Mouse (Mus musculus) A20 (cell line): Measurements from ENCODE around the gene Ggt6.

Experiments
- DNase-seq: peaks from one replicate; pipeline ENCODE4 v3.0.0-alpha.2; 2011; ENCODE audit warnings: low read depth, low spot score

Ggt6 gene

GRCm38 (mm10) chr11:72434963-72435693 is at the start of gene Ggt6:
TSS of gene Ggt6 (plus strand) at chr11:72435526.
- no peak for DNase-seq

GRCm38 (mm10) chr11:72388113-72388529 is 47.2 kb upstream of the Ggt6 start:
- DNase-seq, result no peak

GRCm38 (mm10) chr11:72389407-72390142 is 45.8 kb upstream of the Ggt6 start:
- no peak for DNase-seq

- DNase-seq, result no peak
Measured at GRCm38 (mm10) chr11:72391181-72391580, 44.1 kb upstream of the Ggt6 start.

- no peak for DNase-seq
Measured at GRCm38 (mm10) chr11:72393243-72393642, 42.1 kb upstream of the Ggt6 start.

DNA sequence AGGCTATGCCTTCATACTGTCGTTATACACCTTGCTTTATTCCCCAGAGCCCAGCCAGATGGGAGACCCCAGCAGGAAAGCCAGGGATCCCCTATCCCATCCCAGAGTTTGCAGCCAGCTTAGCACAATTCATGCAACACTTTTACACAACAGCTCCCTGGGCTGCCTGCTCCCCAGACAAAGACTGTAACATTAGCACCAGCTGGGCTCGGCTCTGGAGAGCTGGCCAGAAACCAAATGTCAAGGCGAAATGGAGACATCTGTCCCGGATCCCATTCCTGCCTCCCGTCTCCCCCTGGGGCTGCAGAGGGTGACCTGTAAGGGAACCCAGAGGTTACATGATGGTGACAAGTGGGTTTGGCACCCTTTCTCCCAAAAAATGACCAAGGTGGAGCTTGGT is 41.7 kb upstream of the Ggt6 start:
- no peak for DNase-seq

- no peak for DNase-seq
Measured at GRCm38 (mm10) chr11:72394694-72395093, 40.6 kb upstream of the Ggt6 start.

DNA sequence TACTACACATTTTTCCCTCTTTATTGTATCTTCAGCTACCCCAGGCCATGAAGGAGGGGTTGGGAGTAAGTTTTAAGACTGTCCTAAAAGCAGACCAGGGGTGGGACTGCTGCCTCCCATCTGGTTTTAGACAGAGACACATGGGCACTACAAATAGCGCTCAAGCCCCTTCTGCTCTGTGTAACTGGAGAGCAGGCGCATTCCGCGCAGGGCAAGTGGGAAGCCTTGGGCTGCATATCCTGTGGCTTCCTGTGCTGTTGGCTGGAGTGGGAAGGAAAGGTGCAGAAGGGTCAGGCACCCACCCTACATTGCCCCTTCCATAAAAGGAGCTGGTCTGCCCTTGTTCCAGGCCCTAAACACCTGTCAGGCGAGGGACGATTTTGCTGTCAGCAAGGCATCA is 39.7 kb upstream of the Ggt6 start:
- DNase-seq, result no peak

GRCm38 (mm10) chr11:72396621-72397020 is 38.7 kb upstream of the Ggt6 start:
- no peak for DNase-seq

GRCm38 (mm10) chr11:72397072-72397471 is 38.3 kb upstream of the Ggt6 start:
- DNase-seq, result no peak

- DNase-seq, result no peak
Measured at GRCm38 (mm10) chr11:72397811-72398525, 37.4 kb upstream of the Ggt6 start.

GRCm38 (mm10) chr11:72401068-72401467 is 34.3 kb upstream of the Ggt6 start:
- no peak for DNase-seq

- no peak for DNase-seq
Measured at GRCm38 (mm10) chr11:72402017-72402416, 33.3 kb upstream of the Ggt6 start.

DNA sequence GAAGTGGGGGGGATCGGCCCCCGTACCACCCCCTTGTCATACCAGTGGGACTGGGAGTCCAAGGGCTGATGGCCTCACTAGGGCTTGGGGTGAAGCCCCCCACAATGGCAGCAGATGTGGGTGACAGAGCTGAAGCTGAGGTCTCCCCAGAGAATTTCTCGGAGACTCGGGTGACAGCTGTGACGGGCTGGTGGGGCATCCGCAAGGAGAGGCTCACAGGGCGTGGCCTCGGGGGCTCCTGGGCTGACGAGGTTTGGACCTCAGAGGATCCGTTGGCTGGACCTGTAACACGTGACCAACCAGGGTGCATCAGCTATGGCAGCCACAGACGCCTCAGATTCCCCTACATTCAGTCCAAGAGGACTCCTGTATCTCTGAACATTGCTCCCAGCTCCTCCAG is 32.4 kb upstream of the Ggt6 start:
- no peak for DNase-seq

GRCm38 (mm10) chr11:72405532-72405931 is 29.8 kb upstream of the Ggt6 start:
- DNase-seq, result no peak

- DNase-seq, result no peak
Measured at GRCm38 (mm10) chr11:72406079-72406675, 29.1 kb upstream of the Ggt6 start.

- no peak for DNase-seq
Measured at GRCm38 (mm10) chr11:72407081-72407480, 28.2 kb upstream of the Ggt6 start.

GRCm38 (mm10) chr11:72407574-72407973 is 27.8 kb upstream of the Ggt6 start:
- no peak for DNase-seq

DNA sequence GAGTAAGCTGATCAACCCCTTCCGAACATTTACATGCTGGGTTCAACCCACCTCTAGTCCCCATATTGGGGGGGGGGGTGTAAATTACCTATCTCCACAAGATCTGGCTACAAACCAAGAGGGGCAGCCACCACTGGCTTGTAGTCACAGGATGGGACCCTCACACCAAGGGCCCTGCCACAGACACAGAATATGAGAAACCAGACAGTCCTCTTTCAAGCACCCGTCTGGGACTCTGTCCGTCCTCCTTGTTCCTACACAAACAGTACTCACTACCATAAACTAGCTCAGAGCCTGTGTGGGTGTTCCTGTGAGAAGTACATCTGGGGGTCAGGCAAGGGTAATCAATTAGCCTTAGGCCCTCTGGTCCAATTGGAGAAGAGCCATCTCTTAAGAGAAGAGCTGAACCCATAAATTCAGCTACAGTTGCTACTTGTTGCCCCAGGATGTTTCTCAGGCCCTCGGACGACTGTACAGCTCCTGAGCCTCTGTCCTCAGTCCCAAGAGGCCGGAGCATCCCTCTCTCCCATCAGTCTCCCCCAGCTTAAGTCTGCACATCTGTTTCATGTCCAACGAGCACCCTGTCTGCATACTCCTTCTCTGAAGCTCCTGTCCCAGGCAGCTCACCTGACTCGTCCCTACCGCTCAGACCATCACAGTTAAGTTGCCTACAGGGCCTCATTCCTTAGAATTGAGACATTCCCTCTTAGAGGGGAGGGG is 26.7 kb upstream of the Ggt6 start:
- no peak for DNase-seq

GRCm38 (mm10) chr11:72409649-72410385 is 25.5 kb upstream of the Ggt6 start:
- no peak for DNase-seq
